Mouse (Mus musculus): Measurements from ENCODE around the gene Gm10799.

DNA sequence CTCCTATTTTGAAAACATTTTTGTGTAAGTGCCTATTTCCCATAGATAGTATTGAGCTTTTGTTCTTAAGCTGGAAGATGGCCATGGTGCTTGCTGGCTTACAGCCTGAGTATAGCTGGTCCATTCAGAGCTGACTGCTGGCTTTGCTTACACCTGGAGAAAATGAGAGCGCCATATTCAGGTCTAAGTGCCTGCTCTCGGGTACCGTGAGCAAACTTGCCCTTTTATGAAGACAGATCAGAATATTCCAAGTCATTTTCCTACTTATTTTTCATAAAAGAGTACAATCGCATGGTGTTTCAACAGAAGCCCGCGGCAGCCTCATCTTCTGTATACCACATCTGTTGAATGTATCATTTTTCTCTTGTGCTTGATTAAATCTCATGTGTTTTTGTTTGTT, 7.4 kb downstream of the Gm10799 start:
- TF ChIP-seq POLR2A (IDR thresholded peaks at IDR 0.05; ENCODE audit: insufficient read length, low read depth) (no peak), USF1 (IDR thresholded peaks at IDR 0.05; ENCODE audit: low read depth) (no peak), MYOD1 (IDR thresholded peaks at IDR 0.05; ENCODE audit: control insufficient read depth in 1 of 3, insufficient read length in 2 of 3, low read depth in 2 of 3) (no peak), POLR2AphosphoS2 (IDR thresholded peaks at IDR 0.05; ENCODE audit: insufficient read length, low read depth) (no peak), MYOG (IDR thresholded peaks at IDR 0.05; ENCODE audit: control insufficient read depth in 1 of 3, insufficient read depth in 1 of 3, insufficient read length in 2 of 3, low read depth in 2 of 3) (no peak), CEBPB (IDR thresholded peaks at IDR 0.05; ENCODE audit: insufficient read depth, poor library complexity, severe bottlenecking) (no peak), REST (IDR thresholded peaks at IDR 0.05; ENCODE audit: insufficient read depth, insufficient read length) (no peak), MAX (IDR thresholded peaks at IDR 0.05; ENCODE audit: low read depth) (no peak), TCF12 (IDR thresholded peaks at IDR 0.05; ENCODE audit: insufficient read depth, poor library complexity, severe bottlenecking) (no peak), E2F4 (IDR thresholded peaks at IDR 0.05; ENCODE audit: insufficient read depth) (no peak)
